Mouse (Mus musculus) cerebellum, adult 18-20 months (tissue): Measurements from ENCODE around the gene Hist1h4m.
"Not testable (repeated sequence)": the region's sequence is repeated elsewhere in the genome, so short reads cannot be mapped to it uniquely, and the experiment has no call there.

Source experiments
- DNase-seq, 2 experiments: peaks; one replicate each; pipeline ENCODE4 v3.0.0; 2021

Hist1h4m gene

DNA sequence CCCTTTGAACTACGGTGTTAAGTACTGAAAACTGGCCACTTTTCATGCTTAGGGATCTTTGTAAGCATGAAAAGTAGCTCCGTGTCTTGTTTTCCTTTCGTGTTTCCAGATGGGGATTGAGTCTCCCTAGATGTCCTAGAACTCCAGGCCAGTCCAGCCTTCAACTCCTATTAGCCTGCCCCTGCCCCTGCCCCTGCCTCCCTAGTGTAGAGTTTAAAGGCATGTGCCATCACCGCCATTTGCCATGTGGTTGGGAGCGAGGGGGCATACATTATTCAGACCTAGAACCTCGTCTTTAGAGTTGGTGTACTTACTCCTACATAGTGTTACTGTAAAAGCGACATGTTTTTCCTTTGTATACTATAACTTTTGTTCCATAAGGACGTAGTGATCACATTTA is 472 bp upstream of the Hist1h4m start:
- DNase-seq: not testable (repeated sequence)

DNA sequence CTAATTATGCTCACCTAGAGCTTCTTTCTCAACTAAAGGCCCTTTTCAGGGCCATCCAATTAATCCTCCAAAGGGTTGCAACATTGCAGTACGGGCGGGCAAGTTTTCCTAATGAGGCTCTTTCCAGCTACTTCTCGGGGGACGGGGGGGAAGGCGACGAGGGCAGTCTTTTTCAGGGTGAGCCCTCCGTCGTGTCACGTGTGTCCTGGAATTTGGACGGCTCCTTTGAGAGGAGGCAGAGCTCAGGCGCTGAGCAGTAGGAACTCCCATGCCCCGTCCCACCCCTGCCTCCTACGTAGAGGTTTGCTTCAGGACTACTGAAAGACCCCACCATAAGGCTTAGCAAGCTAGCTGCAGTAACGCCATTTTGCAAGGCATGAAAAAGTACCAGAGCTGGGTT is 546 bp downstream of the Hist1h4m start:
- not testable (repeated sequence) for DNase-seq

DNA sequence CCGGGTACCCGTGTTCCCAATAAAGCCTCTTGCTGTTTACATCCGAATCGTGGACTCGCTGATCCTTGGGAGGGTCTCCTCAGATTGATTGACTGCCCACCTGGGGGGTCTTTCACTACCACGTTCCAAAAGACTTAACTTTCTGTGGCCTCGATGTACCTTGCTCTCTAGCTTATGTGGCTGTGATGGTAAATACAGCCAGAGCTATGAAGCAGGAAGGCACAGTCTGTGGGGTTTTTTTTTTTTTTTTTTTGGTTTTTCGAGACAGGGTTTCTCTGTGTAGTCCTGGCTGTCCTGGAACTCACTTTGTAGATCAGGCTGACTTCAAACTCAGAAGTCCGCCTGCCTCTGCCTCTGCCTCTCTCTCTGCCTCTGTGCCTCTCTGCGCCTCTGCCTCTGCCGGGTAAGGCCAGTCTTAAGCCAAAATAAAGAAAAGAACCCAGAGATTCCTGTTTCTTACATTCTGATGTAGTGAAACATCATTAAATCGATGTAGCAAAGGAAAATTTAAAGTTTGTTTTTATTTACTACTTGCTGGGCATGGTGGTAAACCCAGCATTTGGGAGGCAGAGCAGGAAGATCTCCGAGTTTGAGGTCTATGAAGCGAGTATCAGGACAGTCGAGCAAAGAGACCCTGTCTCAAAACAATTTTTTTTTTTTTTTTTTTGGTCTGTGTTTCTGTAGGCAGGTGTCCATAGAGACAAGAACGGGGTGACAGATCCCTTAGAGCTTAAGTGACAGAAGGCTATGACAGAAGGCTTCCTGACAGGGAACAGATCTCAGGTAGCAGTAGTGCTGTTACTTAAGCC is 8.7 kb downstream of the Hist1h4m start:
- not testable (repeated sequence) for DNase-seq

DNA sequence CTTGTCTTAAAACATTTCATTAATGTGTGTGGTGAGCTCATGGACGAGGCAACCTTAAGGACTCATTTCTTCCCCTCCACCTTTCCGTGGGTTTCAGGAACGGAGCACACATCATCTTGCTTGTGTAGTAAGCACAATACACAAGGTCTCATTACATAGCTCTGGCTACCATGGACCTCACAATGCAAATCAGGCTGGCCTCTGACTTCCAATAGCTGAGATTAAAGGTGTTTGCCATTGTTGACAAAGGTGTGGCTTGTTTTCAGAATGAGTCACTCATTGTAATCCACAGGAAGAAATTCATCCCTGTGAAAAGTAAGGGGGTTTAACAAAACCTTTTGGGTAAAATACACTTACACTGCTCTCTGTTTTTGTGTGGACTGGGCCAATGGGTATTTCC is 17.0 kb downstream of the Hist1h4m start:
- no peak for DNase-seq

DNA sequence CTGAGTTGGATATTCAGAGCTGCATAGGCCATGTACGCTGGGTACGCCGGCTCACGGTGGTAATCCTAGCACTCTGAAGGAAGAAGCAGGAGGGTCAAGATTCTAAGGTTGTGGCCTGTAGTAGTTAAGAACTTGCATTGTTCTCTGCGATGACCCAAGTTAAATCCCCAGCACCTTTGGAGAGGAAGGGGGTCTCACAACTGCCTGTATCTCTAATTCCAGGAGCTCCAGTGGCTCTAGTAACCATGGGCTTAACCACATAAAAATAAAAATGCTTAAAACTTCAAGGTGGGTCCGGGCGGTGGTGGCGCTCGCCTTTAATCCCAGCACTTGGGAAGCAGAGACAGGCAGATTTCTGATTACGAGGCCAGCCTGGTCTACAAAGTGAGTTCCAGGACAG is 18.8 kb downstream of the Hist1h4m start:
- no peak for DNase-seq

DNA sequence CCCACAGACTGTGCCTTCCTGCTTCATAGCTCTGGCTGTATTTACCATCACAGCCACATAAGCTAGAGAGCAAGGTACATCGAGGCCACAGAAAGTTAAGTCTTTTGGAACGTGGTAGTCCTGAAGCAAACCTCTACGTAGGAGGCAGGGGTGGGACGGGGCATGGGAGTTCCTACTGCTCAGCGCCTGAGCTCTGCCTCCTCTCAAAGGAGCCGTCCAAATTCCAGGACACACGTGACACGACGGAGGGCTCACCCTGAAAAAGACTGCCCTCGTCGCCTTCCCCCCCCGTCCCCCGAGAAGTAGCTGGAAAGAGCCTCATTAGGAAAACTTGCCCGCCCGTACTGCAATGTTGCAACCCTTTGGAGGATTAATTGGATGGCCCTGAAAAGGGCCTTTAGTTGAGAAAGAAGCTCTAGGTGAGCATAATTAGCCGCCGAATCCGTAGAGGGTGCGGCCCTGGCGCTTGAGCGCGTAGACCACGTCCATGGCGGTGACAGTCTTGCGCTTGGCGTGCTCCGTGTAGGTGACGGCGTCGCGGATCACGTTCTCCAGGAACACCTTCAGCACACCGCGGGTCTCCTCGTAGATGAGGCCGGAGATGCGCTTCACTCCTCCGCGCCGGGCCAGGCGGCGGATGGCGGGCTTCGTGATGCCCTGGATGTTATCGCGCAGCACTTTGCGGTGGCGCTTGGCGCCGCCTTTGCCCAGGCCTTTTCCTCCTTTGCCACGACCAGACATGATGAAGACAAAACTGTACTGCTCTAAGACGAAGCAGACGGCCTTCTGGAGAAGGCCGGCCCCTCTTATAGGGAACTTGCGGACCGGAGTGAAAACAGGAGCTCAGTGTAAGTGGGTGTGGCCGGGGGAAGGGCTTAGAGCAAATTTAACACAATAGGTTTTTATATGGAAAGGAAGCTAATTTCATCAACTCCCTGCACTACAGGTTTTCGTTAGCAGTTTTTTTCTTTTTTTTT is 20.2 kb downstream of the Hist1h4m start, which contains the start of gene Hist1h4n:
Gene Hist1h4n (minus strand): TSS at position 779 of the 977 bp plus-strand sequence.
- not testable (repeated sequence) for DNase-seq

DNA sequence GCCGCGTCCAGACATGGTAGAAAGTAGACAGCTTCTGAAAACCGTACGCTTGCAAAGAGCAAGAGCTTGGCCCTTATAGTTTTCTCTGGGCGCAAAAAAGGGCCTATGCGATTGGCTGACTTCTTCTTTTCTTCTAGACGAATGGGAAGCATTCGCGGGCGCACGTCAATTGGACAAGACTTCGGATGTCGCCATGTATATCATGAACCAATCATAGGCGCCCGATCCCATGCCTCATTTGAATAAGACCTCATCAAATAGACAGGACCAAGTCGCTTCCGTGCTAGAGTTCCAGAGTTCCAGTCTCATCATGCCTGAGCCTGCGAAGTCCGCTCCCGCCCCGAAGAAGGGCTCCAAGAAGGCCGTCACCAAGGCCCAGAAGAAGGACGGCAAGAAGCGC is 21.9 kb downstream of the Hist1h4m start, which contains the start of the genes Hist1h2ap and Hist1h2br:
Gene Hist1h2ap (minus strand): TSS at position 47 of the 400 bp plus-strand sequence.
Gene Hist1h2br (plus strand): TSS at position 283 of the 400 bp plus-strand sequence.
- DNase-seq: not testable (repeated sequence)

DNA sequence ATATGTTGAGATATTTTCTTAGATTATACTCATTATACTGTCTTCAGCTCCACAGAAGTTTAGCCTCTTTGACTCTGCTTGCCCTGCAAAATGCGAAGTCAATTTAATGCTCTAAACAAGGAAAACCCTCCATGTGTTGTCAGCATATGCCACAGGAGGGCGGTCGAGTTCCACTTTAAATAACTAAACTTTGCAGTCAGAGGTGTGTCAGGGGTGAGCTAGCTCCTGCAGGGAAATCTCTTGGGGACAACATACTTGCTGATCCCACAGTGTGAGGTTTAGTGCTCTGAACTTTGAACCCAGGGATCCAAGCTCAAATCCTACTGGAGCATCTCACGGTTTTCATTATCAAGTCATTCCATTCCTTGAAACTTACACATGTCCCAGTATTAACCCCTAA is 29.0 kb downstream of the Hist1h4m start:
- DNase-seq: not testable (repeated sequence)

DNA sequence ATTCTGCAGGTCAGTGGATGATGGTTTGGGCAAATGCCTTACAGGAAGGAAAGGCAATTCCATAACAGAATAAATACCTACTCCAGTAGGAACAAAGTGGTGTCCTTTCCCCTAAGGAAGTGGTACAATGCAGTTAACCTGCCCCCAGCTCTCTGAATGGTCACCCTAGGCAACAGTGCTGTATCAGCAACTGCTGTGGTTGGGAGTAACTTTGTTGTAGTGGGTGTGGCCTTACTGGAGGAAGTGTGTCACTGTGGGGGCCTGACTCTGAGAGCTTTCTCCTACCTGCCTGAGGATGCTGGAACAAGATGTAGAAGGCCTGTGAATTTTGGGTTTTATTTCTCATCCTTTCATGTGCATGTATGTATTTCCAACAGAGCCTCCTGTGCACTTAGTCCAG is 34.8 kb downstream of the Hist1h4m start:
- not testable (repeated sequence) for DNase-seq

DNA sequence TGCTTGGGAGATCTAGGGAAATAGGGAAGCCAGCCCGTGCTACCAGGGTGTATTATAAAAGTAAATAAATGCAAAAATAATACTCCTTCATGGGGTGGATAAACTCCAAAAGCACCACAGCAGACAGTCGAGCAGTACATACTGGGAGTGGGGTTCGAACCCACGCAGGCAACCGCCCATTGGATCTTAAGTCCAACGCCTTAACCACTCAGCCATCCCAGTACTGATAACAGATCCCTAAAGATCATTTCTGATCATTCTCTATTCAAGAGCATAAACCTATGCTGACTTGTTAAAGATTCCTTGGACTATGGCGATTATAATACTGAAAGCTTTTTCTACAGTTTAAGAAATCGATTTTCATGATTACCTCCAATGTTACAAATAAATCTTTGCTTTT is 36.3 kb downstream of the Hist1h4m start:
- DNase-seq: no peak

DNA sequence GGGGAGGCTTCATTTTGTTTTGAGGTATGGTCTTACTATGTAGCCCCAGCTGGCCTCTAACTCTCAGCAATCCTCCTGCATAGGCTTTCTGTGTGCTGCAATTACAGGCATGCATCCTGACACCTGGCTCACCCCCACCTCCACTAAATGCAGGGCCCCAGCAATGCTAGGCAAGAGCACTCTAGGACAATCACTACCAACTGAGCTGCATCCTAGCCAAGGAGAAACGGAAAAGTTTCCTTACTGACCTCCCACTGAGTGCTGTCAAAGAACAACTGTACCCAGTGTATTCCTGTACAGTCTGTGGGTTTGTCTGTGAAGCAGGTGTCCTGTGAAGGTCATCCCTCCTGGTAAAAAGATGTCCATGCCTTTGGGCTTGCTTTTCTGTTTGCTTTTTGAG is 39.1 kb downstream of the Hist1h4m start:
- DNase-seq: not testable (repeated sequence)

DNA sequence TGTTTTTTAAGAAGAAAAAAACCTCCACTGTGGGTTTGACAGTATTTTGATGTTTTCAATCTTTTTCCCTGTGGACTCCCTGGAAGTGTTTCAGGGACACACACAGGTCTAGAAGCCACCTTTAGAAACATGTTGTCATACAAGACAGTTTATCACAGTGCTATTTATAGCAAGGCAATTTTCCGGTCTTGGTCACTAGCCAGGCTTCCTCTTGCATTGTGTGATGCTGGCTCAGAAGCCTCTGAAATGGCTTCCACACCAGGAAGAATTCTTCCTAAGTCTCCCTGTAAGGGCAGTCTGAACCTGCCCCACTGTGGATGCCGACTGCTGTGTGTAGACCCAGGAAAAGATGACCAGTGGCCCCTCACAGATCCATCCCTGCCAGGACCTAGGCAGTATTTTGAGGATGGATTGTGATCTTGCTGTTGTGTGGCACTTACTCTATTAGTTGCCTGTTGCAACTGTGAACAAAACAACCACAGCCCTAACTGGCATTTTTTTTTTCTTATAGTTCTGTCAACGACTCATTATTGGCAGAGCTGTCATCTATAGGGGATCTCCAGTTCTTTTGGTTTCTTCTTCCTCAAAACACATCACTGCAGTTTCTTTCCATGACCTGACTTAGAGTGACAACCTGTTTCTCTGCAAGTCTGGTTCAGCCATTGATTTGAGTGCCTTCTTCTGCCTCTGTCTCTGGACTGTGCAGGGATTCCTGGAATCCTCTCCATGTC is 40.8 kb downstream of the Hist1h4m start:
- DNase-seq: no peak

DNA sequence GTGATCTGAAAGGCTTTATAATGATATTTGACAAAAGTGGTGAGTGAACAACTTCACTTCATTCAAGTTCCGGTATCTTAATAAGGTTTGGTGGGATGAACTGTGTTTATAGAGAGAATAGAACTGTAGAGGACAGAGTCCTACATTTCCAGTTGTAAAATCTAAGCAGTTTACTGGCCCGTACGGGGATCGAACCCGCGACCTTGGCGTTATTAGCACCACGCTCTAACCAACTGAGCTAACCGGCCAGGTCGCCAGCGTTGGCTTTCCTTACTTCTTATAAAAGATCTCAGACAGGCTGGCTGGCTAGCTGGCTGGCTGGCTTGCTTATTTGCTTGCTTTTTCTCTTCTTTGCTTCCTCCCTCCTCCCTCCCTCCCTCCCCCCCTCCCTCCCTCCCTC is 43.6 kb downstream of the Hist1h4m start:
- peak; percentile 84 to 90 for DNase-seq

DNA sequence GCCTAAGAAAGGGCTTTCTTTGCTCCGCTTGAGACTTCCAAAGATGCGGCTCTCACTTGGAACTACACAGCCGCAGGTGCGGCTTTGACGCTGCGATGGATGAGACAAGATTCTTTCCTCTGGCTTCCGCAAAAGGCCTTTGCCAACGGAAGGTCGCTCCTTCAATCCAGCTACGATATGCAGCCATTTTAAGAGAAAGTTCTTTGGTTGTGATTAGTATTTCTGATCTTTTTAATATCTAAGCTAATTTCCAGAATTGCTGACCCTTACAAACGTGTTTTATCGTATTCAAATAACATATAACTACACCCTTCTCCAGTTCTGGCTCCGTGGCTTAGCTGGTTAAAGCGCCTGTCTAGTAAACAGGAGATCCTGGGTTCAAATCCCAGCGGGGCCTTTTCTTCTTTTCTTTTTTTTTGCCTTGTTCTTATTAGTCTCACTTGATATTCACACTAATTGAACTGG is 44.2 kb downstream of the Hist1h4m start:
- DNase-seq: peak; percentile 66 to 74

DNA sequence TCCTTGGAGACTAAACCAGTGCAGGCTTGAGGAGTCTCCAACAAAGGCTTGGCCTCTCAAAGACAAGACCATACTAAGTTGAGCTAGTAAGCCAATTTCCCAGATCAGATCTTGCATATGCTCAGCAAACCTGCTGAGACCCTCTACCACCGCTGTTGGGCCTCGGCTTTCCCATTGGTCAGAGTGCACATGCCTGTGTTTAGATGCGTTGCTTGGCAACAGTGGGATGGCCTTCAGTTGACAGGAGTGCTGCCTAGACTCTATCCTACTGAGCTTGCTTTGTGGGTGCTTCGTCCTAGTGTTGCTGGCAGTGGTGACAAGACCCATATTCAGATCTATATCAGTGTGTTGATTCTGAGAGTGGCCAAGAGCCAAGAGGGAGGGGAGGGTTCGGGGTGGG is 50.1 kb downstream of the Hist1h4m start:
- no peak for DNase-seq
